Mouse (Mus musculus) cortical plate, adult 2 months (tissue): ENCODE results near the gene D230025D16Rik.

Source experiments
- CTCF ChIP-seq: fragments of 200-500 bp; IDR thresholded peaks from 2 replicates; pipeline ENCODE4 v1.5.1; 2011; ENCODE audit warnings: mild to moderate bottlenecking, control low read depth, low read length; ENCODE audit not compliant: insufficient read depth; ENCODE audit errors: extremely low read depth
- POLR2A ChIP-seq: fragments of 200-500 bp; IDR thresholded peaks from 2 replicates; pipeline ENCODE4 v1.6.1; 2011; ENCODE audit warnings: mild to moderate bottlenecking, low read length, control low read depth; ENCODE audit not compliant: insufficient read depth; ENCODE audit errors: extremely low read depth

GRCm38 (mm10) chr8:105295256-105295655 lies 70.3 kb downstream of the D230025D16Rik start:
- TF ChIP-seq POLR2A (no peak), CTCF (no peak)
